Mouse (Mus musculus) neural tube, embryonic 12.5 days (tissue): ENCODE data around the gene Calm1. TPM values are rescaled to one million over a fixed set of nuclear protein-coding genes. Genes with fewer than 3 reads are reported as not detected.

Source experiments
- ATAC-seq: fragments of 200-750 bp; cut with Nextera tagmentation; 2 replicates; pipeline ENCODE4 v1.8.0; 2017; ENCODE audit warnings: low read depth, mild to moderate bottlenecking, moderate TSS enrichment, moderate library complexity; ENCODE audit not compliant: low FRiP score
- H3K27ac ChIP-seq: fragments of 300-500 bp; sonication (generic); 2 replicates; pipeline ENCODE4 v1.5.1; 2016
- H3K27me3 ChIP-seq: fragments of 300-500 bp; sonication (generic); replicated peaks from 2 replicates; pipeline ENCODE4 v1.6.1; 2016; ENCODE audit warnings: mild to moderate bottlenecking
- H3K36me3 ChIP-seq: fragments of 300-500 bp; sonication (generic); 2 replicates; pipeline ENCODE4 v1.6.1; 2016; ENCODE audit warnings: mild to moderate bottlenecking
- H3K4me1 ChIP-seq: fragments of 300-500 bp; sonication (generic); 2 replicates; pipeline ENCODE4 v1.6.1; 2016
- H3K4me2 ChIP-seq: fragments of 300-500 bp; sonication (generic); replicated peaks from 2 replicates; pipeline ENCODE4 v1.6.1; 2016; ENCODE audit warnings: mild to moderate bottlenecking
- H3K4me3 ChIP-seq: fragments of 300-500 bp; sonication (generic); 2 replicates; pipeline ENCODE4 v1.5.1; 2016
- H3K9ac ChIP-seq: fragments of 300-500 bp; sonication (generic); 2 replicates; pipeline ENCODE4 v1.6.1; 2016; ENCODE audit warnings: mild to moderate bottlenecking
- H3K9me3 ChIP-seq: fragments of 300-500 bp; sonication (generic); 2 replicates; pipeline ENCODE4 v1.6.1; 2016; ENCODE audit warnings: mild to moderate bottlenecking
- WGBS: fragments of 180-500 bp; shearing (Covaris S2); methylation state at CpG from one replicate; pipeline ENCODE4 v1.1.7; 2016; 5-methylcytosine and 5-hydroxymethylcytosine counted together
- polyA plus RNA-seq: library from polyadenylated mRNA; unstranded; fragments of >200 nt; fragmentation: Nextera tagmentation; extraction: Ambion mirVana; gene quantifications from 2 replicates; pipeline ENCODE4 v1.2.1, GENCODE M21; 2016

Gene Calm1
- polyA plus RNA-seq, 1 experiment from 2014 or later, result 1,801 TPM

GRCm38 (mm10) chr12:100200645-100201362 is 1.6 kb downstream of the Calm1 start:
- Histone ChIP-seq H3K4me3 (peak overlapping the region; percentile 100), H3K4me1 (peaks cover 22% of the 10 kb centered on the region), H3K4me2 (peak overlapping the region; percentile 90), H3K9me3 (no peaks in the 10 kb centered on the region), H3K27me3 (no peaks in the 10 kb centered on the region), H3K27ac (peak overlapping the region; percentile 74; the same call in 1 of the 2 replicates), H3K9ac (peak overlapping the region; percentile 98), H3K36me3 (peaks cover 32% of the 10 kb centered on the region)
- WGBS, result 8% methylated on average over 29 of the region's 29 CpGs
- ATAC-seq, result 0 out of 2 replicates have a peak, but pooled peaks have one; percentile 10

DNA sequence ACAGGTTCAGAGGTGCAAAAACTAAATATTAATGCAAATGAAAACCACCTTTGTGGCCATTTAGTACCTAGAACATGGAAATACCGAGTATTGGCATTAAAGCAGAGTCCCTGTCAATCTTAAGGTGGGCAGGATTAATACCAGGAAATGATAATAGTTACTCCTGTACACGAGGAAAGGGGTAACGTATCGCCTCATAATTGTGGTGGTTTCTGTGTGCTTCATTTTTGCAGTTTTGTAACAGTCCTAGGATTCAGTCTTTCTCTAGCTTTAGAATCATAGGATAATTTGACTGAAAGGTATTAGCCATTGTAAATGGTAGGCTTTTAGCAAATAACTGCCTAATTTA is 2.1 kb downstream of the Calm1 start:
- Histone ChIP-seq H3K4me1 (peaks cover 22% of the 10 kb centered on the region), H3K9me3 (no peaks in the 10 kb centered on the region), H3K4me3 (peak overlapping the region; percentile 100), H3K9ac (peak overlapping the region; percentile 98), H3K4me2 (peak overlapping the region; percentile 90), H3K36me3 (peaks cover 37% of the 10 kb centered on the region), H3K27me3 (no peaks in the 10 kb centered on the region), H3K27ac (no peak overlapping the region)
- 45% methylated on average over 4 of the region's 4 CpGs for WGBS
- ATAC-seq, result no peak

GRCm38 (mm10) chr12:100201838-100202237 is 2.6 kb downstream of the Calm1 start:
- Histone ChIP-seq H3K4me1 (peaks cover 22% of the 10 kb centered on the region), H3K27ac (no peak overlapping the region), H3K9me3 (no peaks in the 10 kb centered on the region), H3K9ac (peak overlapping the region; percentile 33; the same call in 1 of the 2 replicates), H3K4me2 (peak overlapping the region; percentile 90), H3K36me3 (peaks cover 42% of the 10 kb centered on the region), H3K4me3 (peak overlapping the region; percentile 100), H3K27me3 (no peaks in the 10 kb centered on the region)
- ATAC-seq, result peak; percentile 10; the same call in 1 of the 2 replicates
- WGBS, result under 1% methylated on average over 13 of the region's 13 CpGs

- Histone ChIP-seq H3K27ac (no peak overlapping the region), H3K36me3 (peaks cover 60% of the 10 kb centered on the region), H3K27me3 (no peaks in the 10 kb centered on the region), H3K4me1 (peaks cover 22% of the 10 kb centered on the region), H3K9me3 (no peaks in the 10 kb centered on the region), H3K4me3 (no peak overlapping the region), H3K9ac (no peak overlapping the region), H3K4me2 (no peak overlapping the region)
- ATAC-seq, result no peak
- 56% methylated on average over 3 of the region's 3 CpGs for WGBS
These were observed 4.5 kb downstream of the Calm1 start for GRCm38 (mm10) chr12:100203759-100204158.

DNA sequence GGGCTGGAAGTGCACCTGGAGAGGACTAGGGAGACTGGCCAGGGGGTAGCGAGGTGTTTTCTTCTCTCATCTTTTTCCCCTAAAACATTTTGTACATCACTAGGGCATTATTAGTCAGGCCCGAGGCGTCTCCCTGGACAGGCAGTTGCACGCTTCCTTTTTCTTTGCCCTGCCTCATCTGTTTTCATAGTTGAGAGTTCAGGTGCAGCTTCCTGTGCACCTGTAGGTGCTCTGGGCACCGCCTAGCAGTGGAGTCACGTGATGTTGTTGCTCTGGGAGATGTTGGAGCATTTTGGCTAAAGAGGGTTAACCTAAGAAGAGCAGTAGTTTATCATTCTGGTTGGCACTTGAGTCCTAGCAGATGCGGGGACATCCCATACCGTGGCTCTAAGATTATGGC is 5.9 kb downstream of the Calm1 start:
- peaks cover 22% of the 10 kb centered on the region for H3K4me1 ChIP-seq
- no peaks in the 10 kb centered on the region for H3K27me3 ChIP-seq
- WGBS, result 95% methylated on average over 8 of the region's 8 CpGs
- ATAC-seq, result no peak
- peaks cover 73% of the 10 kb centered on the region for H3K36me3 ChIP-seq
- no peak overlapping the region for H3K4me2 ChIP-seq
- no peak overlapping the region for H3K9ac ChIP-seq
- H3K27ac ChIP-seq, result no peak overlapping the region
- H3K4me3 ChIP-seq, result no peak overlapping the region
- H3K9me3 ChIP-seq, result no peaks in the 10 kb centered on the region

DNA sequence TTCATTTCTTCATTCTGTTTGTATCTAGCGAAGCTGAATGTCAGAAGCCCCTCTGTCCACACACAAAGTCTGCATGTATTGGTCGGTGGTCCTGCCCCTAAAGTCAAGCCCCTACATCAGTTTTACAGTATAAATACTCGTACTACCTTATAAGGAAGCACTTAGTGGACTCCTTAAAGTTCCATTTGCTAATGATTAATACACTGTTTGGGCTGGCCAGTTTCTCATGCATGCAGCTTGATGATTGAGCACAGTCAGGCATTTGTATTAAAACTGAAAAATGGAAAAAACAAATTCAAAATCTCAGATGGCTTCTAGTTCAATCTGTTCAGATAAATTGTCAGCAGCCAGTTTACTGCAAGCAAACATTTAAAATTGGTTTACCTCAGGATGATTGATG is 7.3 kb downstream of the Calm1 start:
- WGBS, result 86% methylated on average over 3 of the region's 3 CpGs
- Histone ChIP-seq H3K4me3 (no peak overlapping the region), H3K4me1 (peaks cover 13% of the 10 kb centered on the region), H3K36me3 (peaks cover 73% of the 10 kb centered on the region), H3K9me3 (no peaks in the 10 kb centered on the region), H3K27ac (no peak overlapping the region), H3K9ac (no peak overlapping the region), H3K4me2 (no peak overlapping the region), H3K27me3 (no peaks in the 10 kb centered on the region)
- ATAC-seq, result no peak

DNA sequence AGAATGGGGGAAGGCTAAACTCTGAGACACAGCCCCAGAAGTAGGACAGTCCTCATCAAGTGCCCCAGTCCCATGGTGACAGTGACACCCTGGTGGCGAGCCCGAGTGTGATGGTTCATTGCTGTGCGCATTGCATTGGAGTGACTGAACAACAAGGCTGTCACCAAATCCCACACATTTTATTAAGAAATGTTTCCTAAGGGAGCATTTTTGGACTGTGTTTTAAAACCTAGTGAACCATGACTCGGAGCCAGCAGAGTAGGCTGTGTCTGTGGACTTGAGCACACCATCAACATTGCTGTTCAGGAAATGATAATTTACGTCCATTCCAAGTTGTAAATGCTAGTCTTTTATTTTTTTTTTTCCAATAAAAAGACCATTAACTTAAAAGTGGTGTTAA is 7.7 kb downstream of the Calm1 start:
- Histone ChIP-seq H3K27ac (no peak overlapping the region), H3K9ac (no peak overlapping the region), H3K4me3 (no peak overlapping the region), H3K36me3 (peaks cover 73% of the 10 kb centered on the region), H3K4me1 (peaks cover 13% of the 10 kb centered on the region), H3K4me2 (no peak overlapping the region), H3K27me3 (no peaks in the 10 kb centered on the region), H3K9me3 (no peaks in the 10 kb centered on the region)
- ATAC-seq, result no peak
- WGBS, result 77% methylated on average over 5 of the region's 5 CpGs

DNA sequence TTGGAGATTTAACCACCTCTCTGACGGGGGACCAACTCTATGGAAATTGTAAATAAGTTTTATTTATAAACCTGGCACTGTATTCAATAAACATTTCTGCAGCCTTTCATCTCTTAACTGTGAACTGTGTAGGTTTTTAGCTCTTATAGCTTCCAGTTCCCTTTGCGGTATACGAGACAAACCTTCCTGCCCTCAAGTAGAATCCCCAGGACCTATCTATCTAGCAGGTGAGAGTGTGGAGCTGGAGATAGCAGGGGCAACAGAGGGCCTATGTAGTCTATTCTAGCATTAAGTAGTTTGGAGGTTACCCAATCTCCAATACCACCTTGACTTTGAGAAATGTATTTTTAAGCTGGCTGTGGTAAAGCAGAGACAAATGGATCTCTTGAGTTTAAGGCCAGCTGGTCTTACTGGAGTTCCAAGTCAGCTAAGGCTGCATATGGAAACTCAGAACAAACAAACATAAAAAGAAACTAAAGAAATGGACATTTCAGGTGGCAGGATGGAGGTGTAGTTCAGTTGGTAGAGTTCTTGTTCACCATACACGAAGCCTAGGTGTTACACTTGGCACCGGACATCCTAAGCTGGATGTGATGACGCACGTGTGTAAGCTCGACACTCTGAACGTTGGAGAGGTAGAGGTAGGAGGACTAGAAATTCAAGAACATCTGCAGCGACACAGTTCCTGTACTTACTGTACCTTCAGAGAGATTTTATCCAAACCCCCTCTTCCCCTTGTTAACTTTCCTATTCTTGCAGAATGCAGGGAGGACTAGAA is 10.7 kb downstream of the Calm1 start:
- Histone ChIP-seq H3K27ac (no peak overlapping the region), H3K9ac (no peak overlapping the region), H3K4me3 (no peak overlapping the region), H3K36me3 (peaks cover 50% of the 10 kb centered on the region), H3K4me2 (no peak overlapping the region), H3K4me1 (no peaks in the 10 kb centered on the region), H3K27me3 (no peaks in the 10 kb centered on the region), H3K9me3 (no peaks in the 10 kb centered on the region)
- ATAC-seq, result no peak
- 93% methylated on average over 10 of the region's 10 CpGs for WGBS

DNA sequence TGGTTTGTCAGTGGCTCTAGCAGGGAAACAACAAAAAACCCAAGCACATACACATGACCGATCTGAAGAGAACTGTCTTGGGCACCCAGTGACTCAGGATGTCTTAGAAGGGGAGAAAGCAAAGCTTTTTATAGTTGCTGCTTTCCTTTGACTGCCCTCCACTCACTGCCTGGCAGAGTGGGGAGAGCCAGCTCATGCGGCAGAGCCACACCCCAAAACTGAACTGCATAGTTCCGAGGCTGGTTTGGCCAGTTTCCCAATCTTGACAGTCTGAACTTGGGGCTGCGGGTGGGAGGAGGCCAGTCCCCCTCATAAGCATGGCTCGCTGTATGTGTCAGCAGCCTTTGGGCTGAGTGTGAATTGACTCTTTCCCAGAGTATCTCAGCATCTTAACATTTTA is 11.7 kb downstream of the Calm1 start:
- WGBS, result 77% methylated on average over 5 of the region's 5 CpGs
- Histone ChIP-seq H3K4me2 (no peak overlapping the region), H3K27ac (no peak overlapping the region), H3K9me3 (no peaks in the 10 kb centered on the region), H3K36me3 (peaks cover 39% of the 10 kb centered on the region), H3K9ac (no peak overlapping the region), H3K4me3 (no peak overlapping the region), H3K4me1 (no peaks in the 10 kb centered on the region), H3K27me3 (no peaks in the 10 kb centered on the region)
- peak; percentile 33; the same call in 1 of the 2 replicates for ATAC-seq

- Histone ChIP-seq H3K4me2 (no peak overlapping the region), H3K9me3 (no peaks in the 10 kb centered on the region), H3K9ac (no peak overlapping the region), H3K4me3 (no peak overlapping the region), H3K27me3 (no peaks in the 10 kb centered on the region), H3K36me3 (peaks cover 33% of the 10 kb centered on the region), H3K27ac (no peak overlapping the region), H3K4me1 (no peaks in the 10 kb centered on the region)
- 93% methylated on average over 5 of the region's 5 CpGs for WGBS
- no peak for ATAC-seq
These were observed 12.4 kb downstream of the Calm1 start for GRCm38 (mm10) chr12:100211453-100212185.

- H3K9ac ChIP-seq, result no peak overlapping the region
- no peak overlapping the region for H3K4me2 ChIP-seq
- H3K27me3 ChIP-seq, result no peaks in the 10 kb centered on the region
- WGBS, result 68% methylated on average over 3 of the region's 3 CpGs
- H3K4me1 ChIP-seq, result no peaks in the 10 kb centered on the region
- H3K9me3 ChIP-seq, result no peaks in the 10 kb centered on the region
- peaks cover 26% of the 10 kb centered on the region for H3K36me3 ChIP-seq
- ATAC-seq, result no peak
- H3K4me3 ChIP-seq, result no peak overlapping the region
- H3K27ac ChIP-seq, result no peak overlapping the region
These were observed 13.2 kb downstream of the Calm1 start for GRCm38 (mm10) chr12:100212397-100212796.

GRCm38 (mm10) chr12:100213162-100213561 is 13.9 kb downstream of the Calm1 start:
- no peaks in the 10 kb centered on the region for H3K9me3 ChIP-seq
- H3K27ac ChIP-seq, result no peak overlapping the region
- H3K9ac ChIP-seq, result no peak overlapping the region
- H3K36me3 ChIP-seq, result peaks cover 18% of the 10 kb centered on the region
- no peaks in the 10 kb centered on the region for H3K4me1 ChIP-seq
- H3K27me3 ChIP-seq, result no peaks in the 10 kb centered on the region
- ATAC-seq, result no peak
- no peak overlapping the region for H3K4me3 ChIP-seq
- no peak overlapping the region for H3K4me2 ChIP-seq
- WGBS, result 91% methylated on average over 2 of the region's 2 CpGs
